16 mouse cellular contexts compared by ENCODE assay signal in the genomic region with DNA sequence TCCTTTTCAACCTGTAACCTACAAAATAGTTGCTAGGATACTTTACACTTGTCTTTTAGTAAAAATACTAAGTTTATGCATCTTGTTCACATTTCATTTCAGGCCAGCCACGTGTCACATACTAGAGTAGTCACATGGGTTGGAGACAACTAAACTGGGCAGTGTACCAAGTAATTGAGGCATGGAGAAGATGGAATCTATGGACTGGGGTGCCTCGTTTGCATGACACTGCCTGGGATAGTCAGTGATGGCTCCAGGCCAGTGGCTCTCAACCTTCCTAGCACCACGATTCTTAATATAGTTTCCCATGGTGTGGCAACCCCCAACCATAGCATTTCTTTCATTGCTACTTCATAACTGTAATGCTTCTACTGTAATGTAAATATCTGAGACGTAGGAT.
DNase-seq lines count a peak whose midpoint lies in the region; ATAC-seq lines count a peak whose summit lies in the region.
"Had no signal": no experiment of that assay in that cellular context is flagged by ENCODE, and none has a peak within 500 bp of the region (broad histone marks: within the 10 kb centered on the region; RNA-seq: fewer than 3 reads in every experiment).

No protein-coding gene starts in this region.

- peaks cover 4% of the 10 kb centered on the region for H3K4me1 ChIP-seq in forebrain, embryonic 14.5 days (ENCODE audit: control insufficient read depth, insufficient read depth, low read length)
- H3K4me1 ChIP-seq in forebrain, embryonic 11.5 days (replicated peaks; ENCODE audit: control insufficient read depth, insufficient read depth, low read length): no peaks in the 10 kb centered on the region
- H3K4me1 ChIP-seq in hindbrain, embryonic 14.5 days (replicated peaks; ENCODE audit: control insufficient read depth, insufficient read depth, low read length): peaks cover 3% of the 10 kb centered on the region; the same call in 1 of the 2 replicates
- peaks cover 2% of the 10 kb centered on the region for H3K4me1 ChIP-seq in hindbrain, embryonic 13.5 days (replicated peaks)
- peaks cover 10% of the 10 kb centered on the region for H3K4me1 ChIP-seq in lung, embryonic 15.5 days

- H3K9me3 ChIP-seq in forebrain, embryonic 14.5 days (replicated peaks; ENCODE audit: control insufficient read depth, low read length): no peaks in the 10 kb centered on the region
- H3K9me3 ChIP-seq in forebrain, embryonic 11.5 days (ENCODE audit: control insufficient read depth, low read length): no peaks in the 10 kb centered on the region
- H3K9me3 ChIP-seq in hindbrain, embryonic 14.5 days (ENCODE audit: control insufficient read depth, low read length): no peaks in the 10 kb centered on the region
- no peaks in the 10 kb centered on the region for H3K9me3 ChIP-seq in hindbrain, embryonic 13.5 days
- H3K9me3 ChIP-seq in lung, embryonic 15.5 days: no peaks in the 10 kb centered on the region
- H3K9me3 ChIP-seq: embryonic facial prominence, embryonic 13.5 days; forebrain, embryonic 15.5 days had no signal

- no peak overlapping the region for H3K27ac ChIP-seq in forebrain, embryonic 14.5 days (ENCODE audit: low read depth, low read length)
- H3K27ac ChIP-seq in forebrain, embryonic 11.5 days (ENCODE audit: low read depth, low read length): no peak overlapping the region
- no peak overlapping the region for H3K27ac ChIP-seq in hindbrain, embryonic 14.5 days
- H3K27ac ChIP-seq in hindbrain, embryonic 13.5 days: no peak overlapping the region
- H3K27ac ChIP-seq in lung, embryonic 15.5 days: 0 out of 2 replicates have a peak overlapping the region, but pooled peaks have one; percentile 29
- H3K27ac ChIP-seq: embryonic facial prominence, embryonic 13.5 days; forebrain, embryonic 15.5 days had no signal

- WGBS in forebrain, embryonic 14.5 days: 37% methylated on average over 4 of the region's 4 CpGs
- WGBS in forebrain, embryonic 11.5 days: 80% methylated on average over 4 of the region's 4 CpGs
- 54% methylated on average over 4 of the region's 4 CpGs for WGBS in hindbrain, embryonic 14.5 days
- 65% methylated on average over 4 of the region's 4 CpGs for WGBS in hindbrain, embryonic 13.5 days
- WGBS in lung, embryonic 15.5 days: 34% methylated on average over 4 of the region's 4 CpGs

- no peak overlapping the region for H3K4me3 ChIP-seq in forebrain, embryonic 14.5 days (ENCODE audit: low read depth, low read length)
- no peak overlapping the region for H3K4me3 ChIP-seq in forebrain, embryonic 11.5 days (ENCODE audit: low read depth, low read length)
- H3K4me3 ChIP-seq in hindbrain, embryonic 14.5 days (replicated peaks; ENCODE audit: low read length): no peak overlapping the region
- H3K4me3 ChIP-seq in hindbrain, embryonic 13.5 days: no peak overlapping the region
- H3K4me3 ChIP-seq in lung, embryonic 15.5 days: no peak overlapping the region
- H3K4me3 ChIP-seq: embryonic facial prominence, embryonic 13.5 days; forebrain, embryonic 15.5 days had no signal

- no peaks in the 10 kb centered on the region for H3K27me3 ChIP-seq in forebrain, embryonic 14.5 days (replicated peaks; ENCODE audit: control insufficient read depth, insufficient read depth, low read length)
- H3K27me3 ChIP-seq in forebrain, embryonic 11.5 days (ENCODE audit: control insufficient read depth, insufficient read depth, low read length): no peaks in the 10 kb centered on the region
- H3K27me3 ChIP-seq in hindbrain, embryonic 14.5 days (ENCODE audit: control insufficient read depth, insufficient read depth, low read length): no peaks in the 10 kb centered on the region
- H3K27me3 ChIP-seq in hindbrain, embryonic 13.5 days: 0 out of 2 replicates have a peak, but pooled peaks cover 4% of the 10 kb centered on the region
- H3K27me3 ChIP-seq in lung, embryonic 15.5 days: no peaks in the 10 kb centered on the region
- H3K27me3 ChIP-seq: embryonic facial prominence, embryonic 13.5 days; forebrain, embryonic 15.5 days had no signal

- H3K4me2 ChIP-seq in forebrain, embryonic 14.5 days (ENCODE audit: low read length): no peak overlapping the region
- H3K4me2 ChIP-seq in forebrain, embryonic 11.5 days (ENCODE audit: low read depth, low read length, severe bottlenecking): no peak overlapping the region
- no peak overlapping the region for H3K4me2 ChIP-seq in hindbrain, embryonic 14.5 days (replicated peaks)
- H3K4me2 ChIP-seq in hindbrain, embryonic 13.5 days: no peak overlapping the region
- no peak overlapping the region for H3K4me2 ChIP-seq in lung, embryonic 15.5 days
- H3K4me2 ChIP-seq: embryonic facial prominence, embryonic 13.5 days; forebrain, embryonic 15.5 days had no signal

- DNase-seq in forebrain, embryonic 14.5 days (ENCODE audit: low spot score): peak; percentile 18
- DNase-seq in forebrain, embryonic 11.5 days (ENCODE audit: low spot score): no peak
- DNase-seq in hindbrain, embryonic 14.5 days (ENCODE audit: low spot score): peak; percentile 32
- DNase-seq in lung, postnatal 4 days: no peak
- DNase-seq in testis, postnatal 10 days (ENCODE audit: low spot score): no peak
- DNase-seq: adrenal gland, postnatal 10 days; cerebellum, adult 11-12 months; cerebellum, adult 9-10 months; cerebellum, postnatal 25 days; gastrocnemius, postnatal 36 days; heart, adult 11 months had no signal

- ATAC-seq in forebrain, embryonic 14.5 days: no peak
- no peak for ATAC-seq in forebrain, embryonic 11.5 days (replicated peaks; ENCODE audit: low FRiP score)
- ATAC-seq in hindbrain, embryonic 14.5 days (ENCODE audit: low FRiP score): no peak
- no peak; the same call in 1 of the 2 replicates for ATAC-seq in hindbrain, embryonic 13.5 days (ENCODE audit: low FRiP score)
- ATAC-seq in lung, embryonic 15.5 days (ENCODE audit: borderline replicate concordance, extremely low read depth, low FRiP score, low TSS enrichment): peak; percentile 76; the same call in 1 of the 2 replicates
- ATAC-seq: forebrain, embryonic 15.5 days; hindbrain, embryonic 16.5 days had no signal

- H3K36me3 ChIP-seq in forebrain, embryonic 14.5 days (ENCODE audit: control insufficient read depth, insufficient read depth, low read length): no peaks in the 10 kb centered on the region
- H3K36me3 ChIP-seq in forebrain, embryonic 11.5 days (ENCODE audit: control insufficient read depth, insufficient read depth, low read length): no peaks in the 10 kb centered on the region
- no peaks in the 10 kb centered on the region for H3K36me3 ChIP-seq in hindbrain, embryonic 14.5 days (replicated peaks; ENCODE audit: control insufficient read depth, insufficient read depth)
- H3K36me3 ChIP-seq in hindbrain, embryonic 13.5 days: no peaks in the 10 kb centered on the region
- no peaks in the 10 kb centered on the region for H3K36me3 ChIP-seq in lung, embryonic 15.5 days
- H3K36me3 ChIP-seq: embryonic facial prominence, embryonic 13.5 days; forebrain, embryonic 15.5 days had no signal

- H3K9ac ChIP-seq in forebrain, embryonic 14.5 days (ENCODE audit: low read length): no peak overlapping the region
- no peak overlapping the region for H3K9ac ChIP-seq in forebrain, embryonic 11.5 days (ENCODE audit: low read length)
- H3K9ac ChIP-seq in hindbrain, embryonic 14.5 days: no peak overlapping the region
- no peak overlapping the region for H3K9ac ChIP-seq in hindbrain, embryonic 13.5 days
- H3K9ac ChIP-seq in lung, embryonic 15.5 days: no peak overlapping the region
- H3K9ac ChIP-seq: embryonic facial prominence, embryonic 13.5 days; forebrain, embryonic 15.5 days had no signal

Comparison
In these comparisons a context has a peak if more than half of its experiments do, and no peak if none do; other contexts are left out.
1. DNase-seq: peak in forebrain, embryonic 14.5 days (single experiment) and hindbrain, embryonic 14.5 days (single experiment); none in forebrain, embryonic 11.5 days (single experiment), lung, postnatal 4 days (0 of 2) and testis, postnatal 10 days (single experiment).